Comparison of ENCODE assay signal across 16 mouse cellular contexts in genomic region chr16:22953069-22953468, GRCm38 (mm10). TPM values are rescaled to one million over a fixed set of nuclear protein-coding genes. Genes with fewer than 3 reads are reported as not detected.
A peak's percentile ranks its signal among the peaks of the same experiment; 100 is the strongest.
DNase-seq lines count a peak whose midpoint lies in the region; ATAC-seq and TF ChIP-seq lines count a peak whose summit lies in the region.
"Had no signal": no experiment of that assay in that cellular context is flagged by ENCODE, and none has a peak within 500 bp of the region (broad histone marks: within the 10 kb centered on the region; RNA-seq: fewer than 3 reads in every experiment).

No protein-coding gene starts in this region.

- H3K27ac ChIP-seq in hindbrain, postnatal 0 days, result no peak overlapping the region
- H3K27ac ChIP-seq in hindbrain, embryonic 12.5 days, result no peak overlapping the region
- no peak overlapping the region for H3K27ac ChIP-seq in lung, postnatal 0 days (ENCODE audit: low read length)
- H3K27ac ChIP-seq: forebrain, embryonic 10.5 days; intestine, embryonic 15.5 days; stomach, embryonic 15.5 days had no signal

- no peak for ATAC-seq in hindbrain, postnatal 0 days
- ATAC-seq in hindbrain, embryonic 12.5 days (ENCODE audit: low FRiP score), result no peak
- ATAC-seq in lung, postnatal 0 days, result no peak
- ATAC-seq in Patski, result no peak
- ATAC-seq: intestine, embryonic 15.5 days had no signal

- no peak overlapping the region for H3K4me2 ChIP-seq in hindbrain, postnatal 0 days (ENCODE audit: low read depth, low read length)
- no peak overlapping the region for H3K4me2 ChIP-seq in hindbrain, embryonic 12.5 days (replicated peaks)
- H3K4me2 ChIP-seq in lung, postnatal 0 days (replicated peaks; ENCODE audit: low read depth, low read length), result no peak overlapping the region
- H3K4me2 ChIP-seq: intestine, embryonic 15.5 days; stomach, embryonic 15.5 days had no signal

- 39% methylated on average over 4 of the region's 4 CpGs for WGBS in hindbrain, postnatal 0 days
- WGBS in hindbrain, embryonic 12.5 days, result 38% methylated on average over 4 of the region's 4 CpGs
- 31% methylated on average over 4 of the region's 4 CpGs for WGBS in lung, postnatal 0 days
- WGBS in lung, adult 2 months, result 33% methylated on average over 4 of the region's 4 CpGs

- POLR2A ChIA-PET in Patski (lab: Charles Lee), result no interaction called here

- TF ChIP-seq CTCF in hindbrain, postnatal 0 days (IDR thresholded peaks at IDR 0.05; ENCODE audit: low read depth), result peak; percentile 53
- TF ChIP-seq CTCF in lung, postnatal 0 days (IDR thresholded peaks at IDR 0.05), result peak; percentile 46
- no peak for TF ChIP-seq CTCF in lung, adult 2 months (IDR thresholded peaks at IDR 0.05; ENCODE audit: insufficient read depth, low read length)
- peak; percentile 72 for TF ChIP-seq CTCF in Patski (IDR thresholded peaks at IDR 0.05)

- no peaks in the 10 kb centered on the region for H3K27me3 ChIP-seq in hindbrain, postnatal 0 days (ENCODE audit: insufficient read depth, low read length)
- H3K27me3 ChIP-seq in hindbrain, embryonic 12.5 days, result no peaks in the 10 kb centered on the region
- no peaks in the 10 kb centered on the region for H3K27me3 ChIP-seq in lung, postnatal 0 days (replicated peaks; ENCODE audit: insufficient read depth, low read length)
- H3K27me3 ChIP-seq in Patski, result no peaks in the 10 kb centered on the region
- H3K27me3 ChIP-seq: intestine, embryonic 15.5 days; stomach, embryonic 15.5 days had no signal

- H3K9me3 ChIP-seq in hindbrain, postnatal 0 days (ENCODE audit: low read length), result no peaks in the 10 kb centered on the region
- H3K9me3 ChIP-seq in hindbrain, embryonic 12.5 days (replicated peaks), result no peaks in the 10 kb centered on the region
- H3K9me3 ChIP-seq in lung, postnatal 0 days (ENCODE audit: low read length), result no peaks in the 10 kb centered on the region
- H3K9me3 ChIP-seq: forebrain, embryonic 10.5 days; intestine, embryonic 15.5 days; stomach, embryonic 15.5 days had no signal

- TF ChIP-seq POLR2A in lung, adult 2 months (IDR thresholded peaks at IDR 0.05; ENCODE audit: borderline replicate concordance, extremely low read depth, low read depth, low read length), result no peak

- H3K36me3 ChIP-seq in hindbrain, postnatal 0 days (ENCODE audit: insufficient read depth, low read length), result no peaks in the 10 kb centered on the region
- H3K36me3 ChIP-seq in hindbrain, embryonic 12.5 days, result no peaks in the 10 kb centered on the region
- H3K36me3 ChIP-seq in lung, postnatal 0 days (ENCODE audit: insufficient read depth, low read length), result no peaks in the 10 kb centered on the region
- H3K36me3 ChIP-seq: forebrain, embryonic 10.5 days; intestine, embryonic 15.5 days; stomach, embryonic 15.5 days had no signal

- CTCF ChIA-PET in Patski (lab: Charles Lee), result interaction anchor here (0.9 to 2.3 kb wide), 5 partner anchors 74 to 389 kb away, joined by 3 to 11 read pairs (median 3); no protein-coding TSS in a partner anchor

- DNase-seq in hindbrain, postnatal 0 days (ENCODE audit: low spot score), result peak; percentile 9
- DNase-seq in lung, postnatal 0 days (ENCODE audit: low spot score), result no peak
- no peak for DNase-seq in lung, adult 2 months
- no peak for DNase-seq in Patski (ENCODE audit: low read depth, low spot score)
- peak; percentile 14 to 63 for DNase-seq in kidney, postnatal 36 days
- no peak for DNase-seq in layer of hippocampus, adult 9-10 months (ENCODE audit: low spot score)
- DNase-seq: gastrocnemius, postnatal 14 days; right cerebral cortex, postnatal 4 days had no signal

- TF ChIP-seq EP300 in lung, postnatal 0 days (IDR thresholded peaks at IDR 0.05), result no peak

- no peaks in the 10 kb centered on the region for H3K4me1 ChIP-seq in hindbrain, postnatal 0 days (ENCODE audit: insufficient read depth, low read length)
- H3K4me1 ChIP-seq in hindbrain, embryonic 12.5 days, result peaks cover 11% of the 10 kb centered on the region; the same call in 1 of the 2 replicates
- H3K4me1 ChIP-seq in lung, postnatal 0 days (ENCODE audit: insufficient read depth, low read depth, low read length), result no peaks in the 10 kb centered on the region
- H3K4me1 ChIP-seq in lung, adult 2 months (ENCODE audit: control insufficient read depth, insufficient read depth, low read length), result no peaks in the 10 kb centered on the region
- H3K4me1 ChIP-seq: intestine, embryonic 15.5 days; stomach, embryonic 15.5 days had no signal

- in situ Hi-C loops in Patski (cut with MboI; ENCODE audit: low pct_unique_long_range_greater_than_20kb), result loop anchor here (5.0 to 10.0 kb wide), 2 partner anchors 76 to 388 kb away; no protein-coding TSS in a partner anchor

- no peak overlapping the region for H3K9ac ChIP-seq in hindbrain, postnatal 0 days (replicated peaks; ENCODE audit: low read length)
- no peak overlapping the region for H3K9ac ChIP-seq in hindbrain, embryonic 12.5 days
- no peak overlapping the region for H3K9ac ChIP-seq in lung, postnatal 0 days (replicated peaks; ENCODE audit: low read depth)
- H3K9ac ChIP-seq: intestine, embryonic 15.5 days; stomach, embryonic 15.5 days had no signal

- no peak overlapping the region for H3K4me3 ChIP-seq in hindbrain, postnatal 0 days (ENCODE audit: low read length)
- no peak overlapping the region for H3K4me3 ChIP-seq in hindbrain, embryonic 12.5 days
- no peak overlapping the region for H3K4me3 ChIP-seq in lung, postnatal 0 days (ENCODE audit: low read depth, low read length)
- H3K4me3 ChIP-seq in lung, adult 2 months (replicated peaks; ENCODE audit: extremely low read depth, low read depth, low read length), result no peak overlapping the region
- H3K4me3 ChIP-seq: forebrain, embryonic 10.5 days; intestine, embryonic 15.5 days; stomach, embryonic 15.5 days had no signal

RNA-seq across cellular contexts. Expression of gene Hrg, which starts 2.2 kb away (rescaled TPM):
- total RNA-seq in hindbrain, postnatal 0 days (2014; rRNA removed), result not detected in 2 replicates
- not detected in 2 replicates for polyA plus RNA-seq in hindbrain, postnatal 0 days (2015; fragmentation: Nextera tagmentation; extraction: Ambion mirVana)
- polyA plus RNA-seq in hindbrain, embryonic 12.5 days (2016; fragmentation: Nextera tagmentation; extraction: Ambion mirVana), result 0.18 TPM in 1 of 2 replicates, not detected in the other
- 0.06 and 0.07 TPM in 2 replicates for polyA plus RNA-seq in lung, postnatal 0 days (2015; fragmentation: Nextera tagmentation; extraction: Ambion mirVana)
- polyA plus RNA-seq in lung, adult 2 months (2012; rRNA removed), result 0.22 TPM in 1 of 2 replicates, not detected in the other
- polyA plus RNA-seq in Patski (2021), result not detected
- total RNA-seq: common myeloid progenitor, adult 5-6 weeks; gastrocnemius, postnatal 14 days; heart, postnatal 10 days; left cerebral cortex, postnatal 36 days had no signal
- polyA plus RNA-seq: forebrain, embryonic 10.5 days; intestine, embryonic 15.5 days; lung, embryonic 16.5 days had no signal

RNA-seq across cellular contexts. Expression of gene Fetub, which starts 34.9 kb away (rescaled TPM):
- not detected in 2 replicates for total RNA-seq in hindbrain, postnatal 0 days (2014; rRNA removed)
- 0.10 TPM in 1 of 2 replicates, not detected in the other for polyA plus RNA-seq in hindbrain, postnatal 0 days (2015; fragmentation: Nextera tagmentation; extraction: Ambion mirVana)
- not detected in 2 replicates for polyA plus RNA-seq in hindbrain, embryonic 12.5 days (2016; fragmentation: Nextera tagmentation; extraction: Ambion mirVana)
- 0.30 and 0.35 TPM in 2 replicates for polyA plus RNA-seq in lung, postnatal 0 days (2015; fragmentation: Nextera tagmentation; extraction: Ambion mirVana)
- polyA plus RNA-seq in lung, adult 2 months (2012; rRNA removed), result 4.1 and 20.9 TPM in 2 replicates
- 0.21 TPM for polyA plus RNA-seq in Patski (2021)
- total RNA-seq: common myeloid progenitor, adult 5-6 weeks; gastrocnemius, postnatal 14 days; heart, postnatal 10 days; left cerebral cortex, postnatal 36 days had no signal
- polyA plus RNA-seq: forebrain, embryonic 10.5 days; lung, embryonic 16.5 days had no signal

Comparison
In these comparisons a context has a peak if more than half of its experiments do, and no peak if none do; other contexts are left out.
1. DNase-seq: peak in hindbrain, postnatal 0 days (single experiment) and kidney, postnatal 36 days (2 of 2); none in lung, postnatal 0 days (single experiment), lung, adult 2 months (single experiment), Patski (single experiment) and layer of hippocampus, adult 9-10 months (single experiment).